Mouse (Mus musculus): ENCODE data around the gene Pnliprp2. TPM values are rescaled to one million over a fixed set of nuclear protein-coding genes. Genes with fewer than 3 reads are reported as not detected.
A peak's percentile ranks its signal among the peaks of the same experiment; 100 is the strongest.

Gene Pnliprp2
- polyA plus RNA-seq, 1 experiment from 2014 or later = 0.16 TPM

DNA sequence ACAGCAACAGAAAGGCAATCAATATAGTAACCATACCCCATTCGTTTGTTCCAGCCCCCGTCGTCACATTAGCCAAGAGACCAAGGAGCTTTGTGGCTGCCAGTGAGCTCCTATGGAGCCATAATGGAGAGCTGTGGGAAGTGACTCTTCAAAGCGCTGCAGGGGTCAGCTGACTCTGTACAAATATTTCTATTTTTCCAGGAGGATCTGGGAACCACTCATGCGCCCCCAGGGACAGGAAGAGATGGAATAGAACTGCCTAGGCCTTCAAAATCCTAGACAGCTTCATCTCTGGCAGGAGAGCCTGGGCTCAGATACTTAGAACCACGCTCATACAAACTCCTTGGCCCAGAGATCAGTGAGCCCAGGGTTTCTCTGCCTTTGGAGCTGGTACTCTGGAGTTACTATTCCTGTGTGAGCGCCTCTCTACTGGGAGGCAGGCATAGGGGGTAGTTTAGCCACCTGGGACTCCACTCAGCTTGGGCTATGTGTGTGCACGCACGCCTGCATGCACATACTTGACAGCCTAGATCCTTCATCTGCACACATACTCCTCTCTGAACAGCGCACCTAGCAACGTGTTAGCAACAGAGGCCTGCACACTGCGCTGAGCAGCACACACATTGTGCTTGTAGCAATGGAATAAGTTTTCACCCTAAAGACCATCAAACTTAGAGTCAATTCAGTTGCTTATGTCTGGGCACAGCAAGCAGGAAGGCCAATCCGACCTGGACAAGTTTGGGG lies 55.8 kb downstream of the Pnliprp2 start:
- ATAC-seq (ENCODE audit: low FRiP score) = no peak
- WGBS = 80% methylated on average over 13 of the region's 13 CpGs
- H3K9me3 ChIP-seq (ENCODE audit: control insufficient read depth, low read length) = no peaks in the 10 kb centered on the region
- H3K27me3 ChIP-seq (ENCODE audit: control insufficient read depth, insufficient read depth, low read length) = no peaks in the 10 kb centered on the region
- no peak overlapping the region for H3K27ac ChIP-seq
- DNase-seq (ENCODE audit: low spot score) = no peak
- no peak overlapping the region for H3K4me3 ChIP-seq (replicated peaks; ENCODE audit: low read length)
- peaks cover 7% of the 10 kb centered on the region; the same call in 1 of the 2 replicates for H3K36me3 ChIP-seq (replicated peaks; ENCODE audit: control insufficient read depth, insufficient read depth)
- H3K9ac ChIP-seq = no peak overlapping the region
- H3K4me1 ChIP-seq (replicated peaks; ENCODE audit: control insufficient read depth, insufficient read depth, low read length) = no peaks in the 10 kb centered on the region
- no peak overlapping the region for H3K4me2 ChIP-seq (replicated peaks)

DNA sequence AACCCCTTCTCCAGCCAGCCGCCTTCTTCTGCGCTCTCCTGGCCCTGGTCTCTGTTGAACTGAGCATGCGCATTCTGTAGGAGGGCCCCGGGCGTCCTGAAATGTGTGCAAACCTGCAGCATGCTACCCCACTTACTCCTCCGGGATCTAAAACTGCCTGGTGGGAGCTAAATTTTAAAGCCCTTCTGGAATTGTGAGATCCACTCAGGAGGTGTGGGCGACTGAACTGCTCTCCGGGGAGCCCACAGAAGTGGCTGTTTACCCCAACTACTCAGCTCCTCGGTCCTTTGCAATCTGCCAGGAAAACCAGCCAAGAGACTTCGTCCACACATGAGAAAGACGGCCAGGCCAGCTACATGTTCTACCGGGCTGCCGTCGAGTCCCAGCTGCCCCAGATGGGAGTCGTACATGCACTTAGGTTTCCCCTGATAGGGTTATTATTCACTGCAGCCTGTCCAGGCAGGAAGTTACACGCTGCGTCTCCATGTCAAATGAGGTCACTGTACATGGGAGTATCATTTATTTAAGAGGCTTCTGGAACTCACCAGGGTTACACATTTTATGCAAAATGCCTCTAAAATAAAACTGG lies 57.0 kb downstream of the Pnliprp2 start:
- Histone ChIP-seq H3K4me3 (replicated peaks; ENCODE audit: low read length) (no peak overlapping the region), H3K27me3 (ENCODE audit: control insufficient read depth, insufficient read depth, low read length) (no peaks in the 10 kb centered on the region), H3K4me1 (replicated peaks; ENCODE audit: control insufficient read depth, insufficient read depth, low read length) (no peaks in the 10 kb centered on the region), H3K9me3 (ENCODE audit: control insufficient read depth, low read length) (no peaks in the 10 kb centered on the region), H3K27ac (no peak overlapping the region), H3K36me3 (replicated peaks; ENCODE audit: control insufficient read depth, insufficient read depth) (peaks cover 13% of the 10 kb centered on the region; the same call in 1 of the 2 replicates), H3K4me2 (replicated peaks) (no peak overlapping the region), H3K9ac (no peak overlapping the region)
- WGBS = 71% methylated on average over 17 of the region's 17 CpGs
- ATAC-seq (ENCODE audit: low FRiP score) = no peak
- DNase-seq (ENCODE audit: low spot score) = no peak

DNA sequence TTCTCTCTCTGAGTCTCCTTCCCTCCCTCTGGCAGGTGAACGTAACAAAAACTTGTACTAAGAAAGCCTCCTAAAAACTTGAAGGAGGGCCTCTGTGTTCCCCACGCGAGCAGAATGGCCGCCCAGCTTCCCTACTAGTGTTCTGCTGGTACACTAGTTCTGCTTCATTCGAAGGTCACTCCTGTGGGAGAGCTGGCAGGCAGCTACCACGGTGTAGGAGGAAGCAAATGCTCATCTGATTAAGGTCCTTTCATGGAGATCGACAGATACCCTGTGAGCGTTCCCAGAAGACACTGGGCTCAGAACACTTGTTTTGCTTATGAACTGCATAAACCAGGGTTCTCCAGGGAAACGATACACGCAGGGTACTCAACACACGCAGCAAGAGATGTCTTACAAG lies 57.9 kb downstream of the Pnliprp2 start:
- H3K36me3 ChIP-seq (replicated peaks; ENCODE audit: control insufficient read depth, insufficient read depth) = peaks cover 20% of the 10 kb centered on the region; the same call in 1 of the 2 replicates
- ATAC-seq (ENCODE audit: low FRiP score) (no peak), DNase-seq (ENCODE audit: low spot score) (no peak)
- H3K4me2 ChIP-seq (replicated peaks) = no peak overlapping the region
- H3K9me3 ChIP-seq (ENCODE audit: control insufficient read depth, low read length) = no peaks in the 10 kb centered on the region
- H3K9ac ChIP-seq = no peak overlapping the region
- H3K27ac ChIP-seq = no peak overlapping the region
- WGBS = 83% methylated on average over 11 of the region's 11 CpGs
- peaks cover 3% of the 10 kb centered on the region; the same call in 1 of the 2 replicates for H3K4me1 ChIP-seq (replicated peaks; ENCODE audit: control insufficient read depth, insufficient read depth, low read length)
- H3K4me3 ChIP-seq (replicated peaks; ENCODE audit: low read length) = no peak overlapping the region
- no peaks in the 10 kb centered on the region for H3K27me3 ChIP-seq (ENCODE audit: control insufficient read depth, insufficient read depth, low read length)

DNA sequence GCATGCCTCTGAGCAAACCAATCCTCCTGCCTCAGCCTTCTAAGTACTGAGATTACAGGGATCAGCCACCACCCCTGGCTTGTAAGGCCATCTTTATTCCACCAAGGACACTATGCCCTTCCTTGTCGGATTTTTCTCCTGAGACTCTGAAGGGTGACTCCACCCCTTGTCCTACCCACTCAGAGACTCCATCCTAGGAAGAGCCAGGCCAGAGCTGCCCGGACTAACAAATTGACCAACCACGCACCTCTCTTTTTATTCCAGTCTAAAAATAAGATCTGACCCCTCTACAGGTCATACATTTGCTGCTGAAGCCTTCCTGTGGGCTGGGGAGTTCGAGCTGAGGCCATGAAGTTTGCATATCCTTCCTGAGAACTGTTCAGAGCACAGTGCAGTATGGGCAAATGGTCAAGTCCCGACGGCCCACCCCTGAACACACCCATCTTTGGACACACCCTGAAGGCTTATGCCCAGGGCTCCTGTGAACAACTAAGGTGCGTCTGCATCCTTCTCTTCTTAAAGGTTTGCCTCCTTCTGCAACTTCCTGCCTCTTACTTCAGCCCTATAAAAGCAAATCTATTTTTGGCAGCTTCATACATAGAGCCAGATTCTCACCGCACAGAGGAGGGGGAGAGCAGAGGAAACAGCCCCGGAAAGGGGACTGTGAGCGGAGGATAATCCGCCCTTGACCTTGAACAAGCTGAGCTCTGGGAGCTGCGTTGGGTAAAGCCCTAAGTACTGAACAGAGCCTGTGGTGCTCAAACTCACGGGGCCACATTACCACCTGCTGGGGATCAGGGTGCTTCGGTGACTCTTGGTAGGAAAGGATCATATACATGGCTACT lies 59.3 kb downstream of the Pnliprp2 start:
- H3K9ac ChIP-seq = no peak overlapping the region
- no peak overlapping the region for H3K27ac ChIP-seq
- peaks cover 7% of the 10 kb centered on the region; the same call in 1 of the 2 replicates for H3K4me1 ChIP-seq (replicated peaks; ENCODE audit: control insufficient read depth, insufficient read depth, low read length)
- 82% methylated on average over 14 of the region's 14 CpGs for WGBS
- no peak overlapping the region for H3K4me3 ChIP-seq (replicated peaks; ENCODE audit: low read length)
- no peak for ATAC-seq (ENCODE audit: low FRiP score)
- H3K36me3 ChIP-seq (replicated peaks; ENCODE audit: control insufficient read depth, insufficient read depth) = peaks cover 20% of the 10 kb centered on the region; the same call in 1 of the 2 replicates
- no peaks in the 10 kb centered on the region for H3K27me3 ChIP-seq (ENCODE audit: control insufficient read depth, insufficient read depth, low read length)
- H3K4me2 ChIP-seq (replicated peaks) = no peak overlapping the region
- H3K9me3 ChIP-seq (ENCODE audit: control insufficient read depth, low read length) = no peaks in the 10 kb centered on the region
- DNase-seq (ENCODE audit: low spot score) = no peak

DNA sequence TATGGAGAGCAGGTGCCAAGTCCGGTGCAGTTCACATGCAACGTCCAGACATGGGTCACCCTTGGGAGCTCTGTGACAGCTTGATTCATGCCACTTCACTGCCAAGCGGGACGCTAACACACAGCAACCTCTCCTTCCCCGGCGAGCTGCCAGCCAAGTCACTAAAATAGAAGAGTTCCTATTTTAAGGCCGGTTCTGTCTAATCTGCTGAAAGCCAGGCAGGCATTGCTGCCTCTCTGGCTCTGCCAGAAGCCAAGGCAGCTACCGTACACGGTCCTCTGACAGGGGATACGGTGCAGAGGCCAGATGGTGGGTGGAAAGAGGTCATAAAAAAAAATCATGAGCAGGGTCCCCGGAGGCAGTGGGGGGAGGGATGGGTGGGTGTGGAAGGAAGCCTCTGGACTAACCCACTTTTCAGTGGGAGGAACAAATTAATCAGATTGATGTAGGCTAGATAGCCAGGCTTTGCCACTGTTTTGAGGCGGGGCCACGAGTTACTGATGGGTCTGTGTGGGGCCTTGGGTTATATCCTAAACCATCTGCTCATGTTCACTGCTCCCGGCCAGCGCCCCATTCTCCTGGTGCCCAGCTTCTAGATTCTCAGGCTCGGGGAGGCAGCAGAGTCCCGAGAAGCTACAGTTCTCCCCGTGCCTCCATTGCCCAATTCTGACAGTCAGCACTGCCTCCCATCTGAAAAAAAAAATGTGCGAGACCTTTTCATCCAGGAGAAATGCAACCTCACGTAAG lies 63.1 kb downstream of the Pnliprp2 start:
- DNase-seq (ENCODE audit: low spot score) (no peak), ATAC-seq (ENCODE audit: low FRiP score) (peak; percentile 37; the same call in 1 of the 2 replicates)
- Histone ChIP-seq H3K27me3 (ENCODE audit: control insufficient read depth, insufficient read depth, low read length) (no peaks in the 10 kb centered on the region), H3K27ac (no peak overlapping the region; the same call in 1 of the 2 replicates), H3K4me1 (replicated peaks; ENCODE audit: control insufficient read depth, insufficient read depth, low read length) (peaks cover 7% of the 10 kb centered on the region; the same call in 1 of the 2 replicates), H3K9me3 (ENCODE audit: control insufficient read depth, low read length) (no peaks in the 10 kb centered on the region), H3K4me3 (replicated peaks; ENCODE audit: low read length) (no peak overlapping the region), H3K36me3 (replicated peaks; ENCODE audit: control insufficient read depth, insufficient read depth) (peaks cover 38% of the 10 kb centered on the region), H3K9ac (no peak overlapping the region), H3K4me2 (replicated peaks) (no peak overlapping the region)
- 50% methylated on average over 20 of the region's 20 CpGs for WGBS

DNA sequence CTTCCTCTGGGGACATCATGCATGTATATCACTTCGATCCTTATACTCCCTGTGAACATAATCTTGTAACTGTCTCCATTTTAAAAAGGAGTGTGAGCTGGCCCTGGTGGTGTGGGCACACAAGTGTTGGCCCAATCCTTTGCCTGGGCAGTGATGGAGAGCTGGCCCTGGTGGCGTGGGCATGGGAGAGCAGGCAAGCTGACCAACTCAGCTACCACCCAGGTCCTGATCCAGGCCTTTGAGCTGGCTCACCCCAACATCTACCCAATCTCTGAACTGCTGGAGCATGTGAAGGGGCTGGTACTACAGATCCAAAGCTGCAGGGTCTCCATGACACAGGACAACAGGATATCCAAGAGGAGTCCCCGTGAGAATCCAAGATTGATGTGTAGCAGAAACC lies 63.8 kb downstream of the Pnliprp2 start:
- WGBS = 86% methylated on average over 3 of the region's 3 CpGs
- Histone ChIP-seq H3K9ac (no peak overlapping the region), H3K9me3 (ENCODE audit: control insufficient read depth, low read length) (no peaks in the 10 kb centered on the region), H3K27me3 (ENCODE audit: control insufficient read depth, insufficient read depth, low read length) (no peaks in the 10 kb centered on the region), H3K27ac (no peak overlapping the region), H3K4me3 (replicated peaks; ENCODE audit: low read length) (no peak overlapping the region), H3K36me3 (replicated peaks; ENCODE audit: control insufficient read depth, insufficient read depth) (peaks cover 38% of the 10 kb centered on the region), H3K4me2 (replicated peaks) (no peak overlapping the region), H3K4me1 (replicated peaks; ENCODE audit: control insufficient read depth, insufficient read depth, low read length) (peaks cover 7% of the 10 kb centered on the region; the same call in 1 of the 2 replicates)
- no peak for DNase-seq (ENCODE audit: low spot score)
- ATAC-seq (ENCODE audit: low FRiP score) = no peak

DNA sequence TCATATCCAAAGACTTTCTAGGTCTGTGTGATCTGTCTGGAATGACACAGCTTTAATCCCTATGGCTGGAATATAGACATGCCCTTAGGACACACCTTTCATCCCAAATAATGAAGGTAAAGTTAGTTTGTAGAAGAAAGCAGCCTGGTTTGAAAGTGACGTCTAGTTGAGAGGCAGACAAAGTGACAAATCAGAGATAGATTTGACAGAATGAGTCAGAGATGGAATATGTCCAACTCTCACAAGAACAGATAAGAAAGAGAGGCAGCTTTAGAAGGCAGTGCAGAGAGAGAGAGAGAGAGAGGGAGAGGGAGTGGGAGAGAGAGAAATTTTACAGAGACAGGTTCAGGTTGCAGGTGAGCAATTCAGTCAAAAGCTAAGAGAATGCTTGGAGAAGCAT lies 64.8 kb downstream of the Pnliprp2 start:
- no peaks in the 10 kb centered on the region for H3K27me3 ChIP-seq (ENCODE audit: control insufficient read depth, insufficient read depth, low read length)
- no peak overlapping the region for H3K27ac ChIP-seq
- WGBS = 89% methylated on average over 1 of the region's 1 CpGs
- no peaks in the 10 kb centered on the region for H3K9me3 ChIP-seq (ENCODE audit: control insufficient read depth, low read length)
- H3K4me2 ChIP-seq (replicated peaks) = no peak overlapping the region
- H3K36me3 ChIP-seq (replicated peaks; ENCODE audit: control insufficient read depth, insufficient read depth) = peaks cover 38% of the 10 kb centered on the region
- no peak overlapping the region for H3K9ac ChIP-seq
- ATAC-seq (ENCODE audit: low FRiP score) (no peak), DNase-seq (ENCODE audit: low spot score) (no peak)
- H3K4me3 ChIP-seq (replicated peaks; ENCODE audit: low read length) = no peak overlapping the region
- peaks cover 11% of the 10 kb centered on the region; the same call in 1 of the 2 replicates for H3K4me1 ChIP-seq (replicated peaks; ENCODE audit: control insufficient read depth, insufficient read depth, low read length)
